Mouse (Mus musculus) thymus, postnatal 4 days (tissue): ENCODE data around the gene Rnf113a2.

Experiments
- DNase-seq: peaks from one replicate; pipeline ENCODE4 v3.0.0; 2021

Gene Rnf113a2

GRCm38 (mm10) chr12:84416834-84417604 is at the start of gene Rnf113a2:
TSS of gene Rnf113a2 (plus strand) at chr12:84417196.
- DNase-seq = peak; percentile 91

DNA sequence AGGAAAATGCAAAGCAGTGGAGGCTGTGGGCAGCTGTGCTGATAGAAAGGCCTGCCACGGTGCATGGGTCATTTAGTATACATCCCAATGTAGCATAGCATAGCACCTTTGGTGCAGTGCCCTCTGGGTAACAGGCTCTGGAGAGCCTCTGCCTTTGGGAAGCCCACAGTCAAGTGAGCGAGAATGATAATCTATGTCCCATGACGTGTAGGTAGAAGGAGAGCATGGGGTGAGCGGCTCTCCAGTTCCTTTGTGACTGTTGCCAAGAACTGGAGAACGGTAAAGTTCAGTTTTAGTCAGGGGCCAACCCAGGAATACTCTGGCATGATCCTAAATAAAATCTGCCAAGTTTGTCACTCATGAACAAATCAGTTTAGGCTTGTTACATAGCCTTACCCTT is 45.3 kb upstream of the Rnf113a2 start:
- no peak for DNase-seq

- no peak for DNase-seq
These were observed 43.0 kb upstream of the Rnf113a2 start for GRCm38 (mm10) chr12:84373831-84374481.

DNA sequence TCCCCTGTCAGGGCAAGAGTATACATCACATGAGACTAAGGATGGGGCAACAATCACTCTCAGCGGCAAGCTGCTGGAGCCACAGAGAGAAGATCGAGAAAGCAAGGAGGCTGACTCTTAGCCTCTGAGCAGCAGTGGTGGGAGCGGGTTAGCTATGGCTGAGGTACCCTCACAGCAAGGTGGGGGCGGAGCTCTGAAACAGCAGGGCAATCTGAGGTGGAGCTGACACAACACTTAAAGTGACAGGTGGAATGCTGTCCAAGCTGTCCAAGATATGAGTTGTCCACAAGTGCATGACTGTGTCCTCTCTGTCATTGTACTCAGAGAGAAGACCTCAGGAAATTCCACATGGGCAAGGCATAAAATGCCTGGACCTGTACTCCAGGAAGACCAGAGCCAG is 34.6 kb upstream of the Rnf113a2 start:
- DNase-seq = no peak

DNA sequence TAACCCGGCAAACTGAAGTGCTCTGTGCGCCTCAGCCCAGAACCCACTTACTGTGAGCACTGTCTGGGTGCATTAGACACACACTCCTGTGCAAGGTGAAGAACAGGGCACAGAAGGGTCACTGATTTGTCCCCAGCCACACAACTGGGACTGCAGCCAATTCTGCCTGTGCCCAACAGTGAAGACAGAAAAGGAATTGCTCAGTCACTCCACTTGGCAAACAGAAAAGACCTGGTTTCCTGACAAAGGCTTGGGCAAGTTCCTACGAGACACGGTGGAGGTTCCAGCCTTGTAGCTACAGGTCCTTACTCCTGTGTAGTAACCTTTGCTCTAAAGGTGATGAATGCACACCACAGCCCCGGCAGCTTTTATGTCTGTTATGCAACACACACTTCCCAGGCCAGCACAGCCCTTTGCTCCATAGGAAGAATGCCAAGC is 32.3 kb upstream of the Rnf113a2 start:
- DNase-seq = no peak

GRCm38 (mm10) chr12:84385408-84385807 is 31.6 kb upstream of the Rnf113a2 start:
- no peak for DNase-seq

GRCm38 (mm10) chr12:84388097-84388496 is 28.9 kb upstream of the Rnf113a2 start:
- DNase-seq = no peak

GRCm38 (mm10) chr12:84388774-84389400 is 28.1 kb upstream of the Rnf113a2 start:
- peak; percentile 19 for DNase-seq

GRCm38 (mm10) chr12:84390336-84390735 is 26.7 kb upstream of the Rnf113a2 start:
- DNase-seq = no peak

DNA sequence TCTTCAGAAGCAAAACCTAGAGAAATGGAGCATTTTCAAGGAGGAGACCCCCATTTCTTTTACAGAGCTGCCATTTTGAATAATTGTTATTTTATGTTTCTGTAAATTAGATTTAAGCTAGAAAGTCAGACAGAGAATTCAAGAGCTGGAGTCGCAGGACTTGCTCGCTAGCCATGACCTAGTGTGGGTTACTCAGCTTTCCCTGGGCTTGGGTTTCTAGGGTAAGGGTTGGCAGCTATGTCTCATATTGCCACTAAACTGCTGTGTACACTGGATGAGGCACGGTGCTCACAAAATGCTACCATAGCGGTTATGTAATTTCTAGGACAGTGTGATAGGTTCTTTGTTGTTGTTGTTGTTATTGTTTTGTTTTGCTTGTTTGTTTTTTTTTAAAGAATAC is 24.3 kb upstream of the Rnf113a2 start:
- no peak for DNase-seq

DNA sequence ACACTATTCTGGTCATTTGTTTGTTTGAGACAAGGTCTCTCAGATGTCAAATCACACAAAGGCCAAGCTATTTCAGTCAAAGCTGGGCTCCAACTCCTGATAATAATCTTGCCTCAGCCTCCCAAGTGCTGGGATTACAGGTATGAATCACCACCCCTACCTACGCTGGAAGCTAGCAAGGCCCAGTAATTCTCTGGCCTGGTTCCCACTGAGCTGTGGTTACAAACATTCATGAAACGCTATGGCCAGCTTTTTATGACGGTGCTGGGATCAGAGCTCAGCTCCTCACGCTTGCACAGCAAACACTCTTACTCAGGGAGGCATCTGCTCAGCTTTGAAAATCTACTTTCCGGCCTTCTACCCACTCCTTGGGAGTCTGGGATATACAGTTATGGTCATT is 23.1 kb upstream of the Rnf113a2 start:
- DNase-seq = no peak

DNA sequence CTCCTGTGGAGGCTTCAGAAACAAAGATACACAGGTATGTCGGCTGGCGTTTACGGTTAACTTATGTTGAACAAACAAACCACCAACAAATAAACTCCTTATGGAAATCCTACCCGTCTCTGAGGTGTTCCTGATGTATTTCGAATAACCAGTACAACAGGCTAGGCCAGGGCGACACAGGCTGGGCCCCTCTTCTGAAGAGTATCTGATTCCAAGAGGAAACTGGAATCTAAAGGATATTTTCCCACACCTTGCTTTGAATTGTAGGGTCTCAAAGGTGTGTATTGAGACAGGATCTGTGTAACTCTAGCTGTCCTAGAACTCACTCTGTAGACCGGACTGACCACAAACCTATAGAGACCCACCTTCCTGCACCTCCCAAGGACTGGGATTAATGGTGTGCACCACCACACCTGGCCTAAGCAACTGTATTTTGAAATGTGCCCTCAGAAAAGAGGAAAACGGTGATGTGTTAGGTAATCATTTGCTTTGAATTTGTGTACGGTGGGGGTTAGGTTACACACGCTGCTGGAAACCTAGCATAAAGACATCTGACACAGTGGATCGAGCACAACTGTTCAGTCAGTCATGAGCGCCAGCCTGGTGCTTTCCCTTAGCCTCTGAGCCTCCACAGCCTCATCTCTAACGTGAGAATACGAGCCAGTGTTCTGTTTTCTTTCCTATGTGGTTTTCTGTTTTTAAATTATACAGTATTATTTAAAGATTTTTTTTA is 19.9 kb upstream of the Rnf113a2 start:
- no peak for DNase-seq

DNA sequence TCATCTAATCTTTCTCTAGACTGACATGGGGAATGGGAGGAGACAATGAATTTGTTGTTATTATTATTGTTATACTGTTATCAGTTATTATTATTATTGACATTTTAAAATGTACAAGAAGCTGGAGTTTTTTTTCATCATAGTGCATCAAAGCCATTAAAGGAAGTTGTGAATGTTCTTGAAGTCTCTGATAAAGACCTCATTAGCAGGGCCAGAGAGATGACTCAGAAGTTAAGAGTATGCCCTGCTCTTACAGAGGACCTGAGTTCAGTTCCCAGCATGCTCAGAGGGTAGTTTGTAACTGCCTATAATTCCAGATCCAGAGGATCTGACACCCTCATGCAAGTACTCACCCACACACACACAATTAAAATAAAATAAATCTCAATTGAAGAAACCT is 19.3 kb upstream of the Rnf113a2 start:
- DNase-seq = no peak

DNA sequence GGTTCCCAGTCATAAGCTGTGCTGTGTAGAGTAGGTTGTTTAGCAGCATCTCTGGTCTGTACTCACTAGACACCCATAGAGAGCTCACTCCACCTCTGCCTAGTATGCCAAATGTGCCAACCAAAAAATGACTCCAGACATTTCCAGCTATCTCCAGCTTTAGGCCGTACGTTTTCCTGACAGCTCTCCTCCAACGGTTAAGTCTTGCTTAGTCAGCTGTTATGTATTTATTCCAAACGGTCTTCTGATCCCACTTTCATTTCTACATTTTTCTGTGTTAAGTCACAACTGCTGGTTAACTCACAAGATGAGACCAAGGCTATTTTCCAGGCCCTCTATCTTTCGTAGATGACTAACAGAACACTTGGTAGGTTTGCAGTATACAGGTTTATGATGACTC is 18.4 kb upstream of the Rnf113a2 start:
- no peak for DNase-seq

GRCm38 (mm10) chr12:84399135-84399534 is 17.9 kb upstream of the Rnf113a2 start:
- no peak for DNase-seq

DNA sequence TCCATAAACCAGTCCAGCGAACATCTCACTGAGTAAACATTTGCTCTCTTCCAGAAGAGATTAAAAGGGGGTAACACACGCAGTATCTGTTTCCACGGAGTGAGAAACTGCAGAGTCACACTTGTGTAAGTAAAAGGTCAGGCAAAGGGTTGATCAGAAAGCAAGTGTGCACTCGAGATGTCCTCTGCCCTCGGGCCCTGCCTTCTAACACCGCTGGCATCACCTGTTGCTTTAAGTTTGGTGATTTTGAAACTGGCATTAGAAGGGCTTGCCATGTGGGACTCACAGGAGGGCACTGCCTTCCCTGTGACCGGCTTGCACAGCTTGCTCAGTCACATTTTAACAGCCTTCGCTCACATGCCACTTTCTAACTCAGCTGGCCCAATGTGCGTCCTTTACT is 17.3 kb upstream of the Rnf113a2 start:
- DNase-seq = no peak

DNA sequence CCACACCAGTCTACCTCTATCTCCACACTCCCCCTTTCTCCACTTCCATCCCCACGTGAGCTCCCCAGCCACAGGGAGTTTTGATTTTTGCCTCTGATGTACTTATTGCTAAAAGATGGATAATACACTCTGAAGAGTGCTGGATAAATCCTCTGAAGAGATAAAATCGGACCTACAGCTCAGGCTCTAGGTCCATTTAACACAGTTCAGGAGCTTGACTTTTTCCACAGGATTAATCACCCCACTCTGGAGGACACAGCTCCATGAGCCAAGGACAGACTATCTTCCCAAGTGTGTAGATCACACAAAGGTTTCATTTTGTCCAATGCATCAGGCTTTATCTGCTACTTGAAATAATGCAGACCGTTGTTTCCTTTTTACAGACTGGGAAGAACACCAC is 16.9 kb upstream of the Rnf113a2 start:
- DNase-seq = no peak

- no peak for DNase-seq
These were observed 16.3 kb upstream of the Rnf113a2 start for GRCm38 (mm10) chr12:84400653-84401052.

DNA sequence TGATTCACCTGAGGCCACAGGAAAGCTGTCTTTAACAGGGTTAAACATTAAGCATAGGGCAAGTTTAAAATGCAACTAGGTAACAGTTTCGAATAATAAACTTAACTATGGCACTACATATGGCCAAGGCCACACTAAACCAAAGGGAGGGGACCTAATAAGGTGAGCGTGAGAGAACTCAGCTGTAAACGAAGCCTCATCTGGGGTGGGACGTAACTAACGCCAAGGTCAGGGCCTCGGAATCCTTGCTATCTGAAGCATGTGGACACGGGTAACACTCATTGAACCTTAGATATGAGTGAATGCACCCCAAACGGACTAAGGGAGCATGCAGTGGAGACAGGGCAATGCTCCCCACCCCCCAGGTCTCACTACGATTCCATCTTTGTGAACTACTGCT is 14.1 kb upstream of the Rnf113a2 start:
- no peak for DNase-seq

- no peak for DNase-seq
These were observed 12.5 kb upstream of the Rnf113a2 start for GRCm38 (mm10) chr12:84404541-84404940.

DNA sequence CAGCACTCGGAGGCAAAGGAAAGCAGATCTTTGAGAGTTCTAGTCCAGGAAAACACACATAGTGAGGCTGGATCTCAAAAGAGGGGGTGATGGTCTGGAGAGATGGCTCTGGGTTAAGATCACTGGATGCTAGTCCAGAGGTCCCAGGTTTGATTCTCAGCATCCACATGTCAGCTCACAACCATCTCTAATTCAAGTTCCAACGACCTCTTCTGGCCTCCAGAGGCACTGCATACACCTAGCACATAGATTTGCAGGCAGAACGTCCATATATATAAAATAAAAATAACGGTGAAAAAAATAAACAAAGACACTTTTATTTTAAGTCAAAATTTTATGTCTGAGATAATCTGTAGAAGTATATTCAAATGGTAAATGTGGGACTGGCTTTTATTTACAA is 9.7 kb upstream of the Rnf113a2 start:
- DNase-seq = no peak

GRCm38 (mm10) chr12:84407874-84408818 is 8.8 kb upstream of the Rnf113a2 start:
- DNase-seq = peak; percentile 84
